Mouse (Mus musculus) adrenal gland, postnatal 4 days (tissue): Measurements from ENCODE around the gene Mmab. TPM values are rescaled to one million over a fixed set of nuclear protein-coding genes. Genes with fewer than 3 reads are reported as not detected.

Experiments used
- DNase-seq, 2 experiments: peaks; one replicate each; pipeline ENCODE4 v3.0.0; 2021 to 2022; ENCODE audit warnings: low spot score in 2 of 2, mixed read lengths in 2 of 2
- long read RNA-seq, 2 experiments: library from polyadenylated mRNA; stranded (forward); transcript quantifications; one replicate each; pipeline ENCODE4 v2.0.0; 2021
- total RNA-seq, 2 experiments: library from RNA; stranded (reverse); gene quantifications; 2 replicates each; pipeline ENCODE4 v1.2.3; 2021

Mmab gene
- 10 to 100 TPM; 18.1 to 18.2 TPM for total RNA-seq
- long read RNA-seq, experiment 1, transcript Mmab-201 (9 exons, 3,020 nt), result major isoform, 24 of 26 reads
- long read RNA-seq, experiment 1, partial matches to known transcripts, result 0 of 26 reads
- long read RNA-seq, experiment 1, other reads (novel, unspliced or antisense), result 2 of 26 reads
- long read RNA-seq, experiment 2, transcript Mmab-201 (9 exons, 3,020 nt), result major isoform, 58 of 70 reads
- long read RNA-seq, experiment 2, partial matches to known transcripts, result 4 of 70 reads
- long read RNA-seq, experiment 2, other reads (novel, unspliced or antisense), result 4 of 70 reads

GRCm38 (mm10) chr5:114443566-114444367, at the start of gene Mmab, which contains the start of gene Mvk:
Mmab (minus strand) TSS chr5:114444060.
Mvk (plus strand) TSS chr5:114444269.
- DNase-seq, result peak; percentile 95 to 96

GRCm38 (mm10) chr5:114490241-114490640, 46.4 kb upstream of the Mmab start:
- no peak for DNase-seq

- no peak for DNase-seq
These were observed 45.7 kb upstream of the Mmab start for GRCm38 (mm10) chr5:114489570-114489969.

GRCm38 (mm10) chr5:114485685-114486084, 41.8 kb upstream of the Mmab start:
- DNase-seq, result no peak

GRCm38 (mm10) chr5:114482587-114483011, 38.7 kb upstream of the Mmab start:
- DNase-seq, result no peak

- DNase-seq, result no peak
These were observed 34.4 kb upstream of the Mmab start for GRCm38 (mm10) chr5:114478267-114478666.

GRCm38 (mm10) chr5:114474741-114475491, 31.1 kb upstream of the Mmab start:
- DNase-seq, result no peak

- no peak for DNase-seq
These were observed 26.5 kb upstream of the Mmab start for GRCm38 (mm10) chr5:114470359-114470758.

- DNase-seq, result no peak
These were observed 24.1 kb upstream of the Mmab start for GRCm38 (mm10) chr5:114468007-114468406.

GRCm38 (mm10) chr5:114467430-114467829, 23.6 kb upstream of the Mmab start:
- peak; percentile 35 to 44 for DNase-seq

GRCm38 (mm10) chr5:114467019-114467418, 23.2 kb upstream of the Mmab start:
- DNase-seq, result no peak

- no peak for DNase-seq
These were observed 21.8 kb upstream of the Mmab start for GRCm38 (mm10) chr5:114465641-114466040.

GRCm38 (mm10) chr5:114464561-114464960, 20.7 kb upstream of the Mmab start:
- no peak for DNase-seq

- no peak for DNase-seq
These were observed 18.5 kb upstream of the Mmab start for GRCm38 (mm10) chr5:114462067-114463040.

- peak; percentile 71 to 77 for DNase-seq
These were observed 17.4 kb upstream of the Mmab start for GRCm38 (mm10) chr5:114461238-114461637.

- DNase-seq, result no peak
These were observed 13.2 kb upstream of the Mmab start for GRCm38 (mm10) chr5:114456995-114457605.

- no peak for DNase-seq
These were observed 12.4 kb upstream of the Mmab start for GRCm38 (mm10) chr5:114456287-114456686.

- DNase-seq, result no peak
These were observed 5.2 kb upstream of the Mmab start for GRCm38 (mm10) chr5:114449011-114449410.

GRCm38 (mm10) chr5:114444368-114444692, 470 bp upstream of the Mmab start:
- DNase-seq, result no peak

- DNase-seq, result no peak
These were observed 8.3 kb downstream of the Mmab start for GRCm38 (mm10) chr5:114435588-114435987.
